Mouse (Mus musculus) MEL (cell line): ENCODE measurements around the gene 4930519G04Rik. TPM values are rescaled to one million over a fixed set of nuclear protein-coding genes. Genes with fewer than 3 reads are reported as not detected.

ENCODE experiments used
- DNase-seq: peaks from one replicate; pipeline ENCODE4 v3.0.0; 2011; ENCODE audit warnings: low read depth, low spot score
- H3K27ac ChIP-seq: 2 replicates; pipeline ENCODE4 v1.5.1; 2012; ENCODE audit warnings: low read depth, mild to moderate bottlenecking, control low read depth, low read length, moderate library complexity; ENCODE audit not compliant: control insufficient read depth
- H3K27me3 ChIP-seq, 2 experiments: fragments of 150-350 bp in 1 of 2; sonication (generic) in 1 of 2; 2 replicates each; pipeline ENCODE4 v1.6.1; 2012; ENCODE audit warnings: low read length in 2 of 2, mild to moderate bottlenecking in 2 of 2, improper control_type of control experiment in 1 of 2, moderate library complexity in 1 of 2; ENCODE audit not compliant: insufficient read depth in 2 of 2, control insufficient read depth in 1 of 2
- H3K36me3 ChIP-seq, 2 experiments: 2 replicates each; pipeline ENCODE4 v1.6.1; 2012 to 2014; ENCODE audit warnings: low read length in 2 of 2, improper control_type of control experiment in 1 of 2, inconsistent platforms in 1 of 2, mild to moderate bottlenecking in 1 of 2; ENCODE audit not compliant: insufficient read depth in 2 of 2, control insufficient read depth in 1 of 2
- H3K4me1 ChIP-seq, 2 experiments: fragments of 150-350 bp in 1 of 2; sonication (generic) in 1 of 2; 2 replicates each; pipeline ENCODE4 v1.6.1; 2012; ENCODE audit warnings: low read length in 2 of 2, improper control_type of control experiment in 1 of 2, mild to moderate bottlenecking in 1 of 2; ENCODE audit not compliant: insufficient read depth in 2 of 2, control insufficient read depth in 1 of 2
- H3K4me3 ChIP-seq, 2 experiments: fragments of 150-350 bp in 1 of 2; sonication (generic) in 1 of 2; 2 replicates each; pipeline ENCODE4 v1.5.1; 2012; ENCODE audit warnings: low read depth in 2 of 2, low read length in 2 of 2, mild to moderate bottlenecking in 2 of 2, moderate library complexity in 2 of 2, control low read depth in 1 of 2, improper control_type of control experiment in 1 of 2; ENCODE audit not compliant: control insufficient read depth in 1 of 2, insufficient read depth in 1 of 2
- H3K79me2 ChIP-seq: 2 replicates; pipeline ENCODE4 v1.6.1; 2012; ENCODE audit warnings: mild to moderate bottlenecking, low read length, moderate library complexity; ENCODE audit not compliant: control insufficient read depth, poor library complexity, insufficient read depth
- H3K9ac ChIP-seq: 2 replicates; pipeline ENCODE4 v1.6.1; 2012; ENCODE audit warnings: low read depth, mild to moderate bottlenecking, control low read depth, low read length, moderate library complexity; ENCODE audit not compliant: control insufficient read depth, poor library complexity, severe bottlenecking
- H3K9me3 ChIP-seq: fragments of 150-350 bp; sonication (generic); replicated peaks from 2 replicates; pipeline ENCODE4 v1.6.1; 2012; ENCODE audit warnings: mild to moderate bottlenecking, low read length, improper control_type of control experiment, moderate library complexity; ENCODE audit not compliant: insufficient read depth
- CHD2 ChIP-seq: IDR thresholded peaks from 2 replicates; pipeline ENCODE4 v1.6.1; 2011; ENCODE audit warnings: low read length, improper control_type of control experiment
- ELF1 ChIP-seq: IDR thresholded peaks from 2 replicates; pipeline ENCODE4 v1.6.1; 2014; ENCODE audit warnings: low read depth, mild to moderate bottlenecking, inconsistent platforms, low read length, improper control_type of control experiment, moderate library complexity
- ETS1 ChIP-seq: IDR thresholded peaks from 2 replicates; pipeline ENCODE4 v1.6.1; 2012; ENCODE audit warnings: low read depth, mild to moderate bottlenecking, inconsistent platforms, low read length, improper control_type of control experiment, moderate library complexity
- HCFC1 ChIP-seq: IDR thresholded peaks from 2 replicates; pipeline ENCODE4 v1.6.1; 2012; ENCODE audit warnings: low read depth, mild to moderate bottlenecking, inconsistent platforms, low read length, improper control_type of control experiment, moderate library complexity
- NRF1 ChIP-seq: IDR thresholded peaks from 2 replicates; pipeline ENCODE4 v1.6.1; 2014; ENCODE audit warnings: low read depth, mild to moderate bottlenecking, inconsistent platforms, low read length, improper control_type of control experiment, moderate library complexity; ENCODE audit not compliant: poor library complexity, insufficient read depth, severe bottlenecking
- POLR2A ChIP-seq, 2 experiments: IDR thresholded peaks; 2 replicates each; pipeline ENCODE4 v1.6.1; 2011 to 2012; ENCODE audit warnings: low read length in 2 of 2, mild to moderate bottlenecking in 2 of 2, control low read depth in 1 of 2, improper control_type of control experiment in 1 of 2, low read depth in 1 of 2, moderate library complexity in 1 of 2; ENCODE audit not compliant: control insufficient read depth in 1 of 2, insufficient read depth in 1 of 2, poor library complexity in 1 of 2
- SIN3A ChIP-seq: IDR thresholded peaks from 2 replicates; pipeline ENCODE4 v1.6.1; 2012; ENCODE audit warnings: low read length, improper control_type of control experiment, inconsistent platforms
- TBP ChIP-seq: IDR thresholded peaks from 2 replicates; pipeline ENCODE4 v1.8.0; 2011; ENCODE audit warnings: low read depth, low read length, improper control_type of control experiment
- USF1 ChIP-seq: IDR thresholded peaks from 2 replicates; pipeline ENCODE4 v1.6.1; 2014; ENCODE audit warnings: low read depth, mild to moderate bottlenecking, inconsistent platforms, low read length, improper control_type of control experiment, moderate library complexity
- ZKSCAN1 ChIP-seq: IDR thresholded peaks from 2 replicates; pipeline ENCODE4 v1.6.1; 2012; ENCODE audit warnings: low read depth, mild to moderate bottlenecking, inconsistent platforms, low read length, improper control_type of control experiment, moderate library complexity
- ZMIZ1 ChIP-seq: IDR thresholded peaks from 2 replicates; pipeline ENCODE4 v1.6.1; 2012; ENCODE audit warnings: low read depth, mild to moderate bottlenecking, inconsistent platforms, low read length, improper control_type of control experiment, moderate library complexity
- ZNF384 ChIP-seq: IDR thresholded peaks from 2 replicates; pipeline ENCODE4 v1.6.1; 2012; ENCODE audit warnings: low read depth, mild to moderate bottlenecking, inconsistent platforms, low read length, improper control_type of control experiment
- polyA plus RNA-seq, 2 experiments: library from polyadenylated mRNA; stranded (reverse) in 1 of 2; unstranded in 1 of 2; fragments of >175 nt in 1 of 2; fragments of >200 nt in 1 of 2; gene quantifications; 2 replicates each; pipeline versions ENCODE4 v1.2.1 to v1.2.4; 2012; ENCODE audit warnings: low replicate concordance in 2 of 2, low read depth in 1 of 2; ENCODE audit not compliant: insufficient read length in 2 of 2, insufficient read depth in 1 of 2, missing spikeins in 1 of 2
- total RNA-seq: library from RNA; depleted of rRNA; stranded (reverse); fragments of 300-350 nt; gene quantifications from 2 replicates; pipeline ENCODE4 v1.2.3, GENCODE M21; 2012

The 4930519G04Rik gene
- total and polyA plus RNA-seq, 3 experiments: not detected

GRCm38 (mm10) chr5:114913686-114914085, 60.2 kb downstream of the 4930519G04Rik start:
- Histone ChIP-seq H3K4me1 (0 out of 4 replicates have a peak, but pooled peaks cover 0 to 6% of the 10 kb centered on the region in 2 experiments), H3K27me3 (no peaks in the 10 kb centered on the region; a peak in 1 of 4 replicates), H3K27ac (no peak overlapping the region)
- TF ChIP-seq POLR2A (IDR thresholded peaks at IDR 0.05; ENCODE audit: control insufficient read depth in 1 of 2, insufficient read depth in 1 of 2, low read depth in 1 of 2, low read length in 2 of 2, poor library complexity in 1 of 2): no peak
- TF ChIP-seq ELF1: no peak
- TF ChIP-seq ZKSCAN1: no peak
- TF ChIP-seq, all 39 proteins: peak for 0
- no peaks in the 10 kb centered on the region for H3K36me3 ChIP-seq
- H3K9me3 ChIP-seq: no peaks in the 10 kb centered on the region
- H3K9ac ChIP-seq: no peak overlapping the region
- no peak for DNase-seq
- H3K79me2 ChIP-seq: no peaks in the 10 kb centered on the region
- H3K4me3 ChIP-seq: no peak overlapping the region

- Histone ChIP-seq H3K4me1 (peaks cover 0 to 10% of the 10 kb centered on the region in 2 experiments; a peak in 1 of 4 replicates), H3K79me2 (no peaks in the 10 kb centered on the region), H3K27me3 (no peaks in the 10 kb centered on the region; a peak in 1 of 4 replicates), H3K9me3 (no peaks in the 10 kb centered on the region), H3K36me3 (no peaks in the 10 kb centered on the region), H3K27ac (no peak overlapping the region), H3K4me3 (no peak overlapping the region), H3K9ac (no peak overlapping the region)
- DNase-seq: no peak
- no peak for TF ChIP-seq SIN3A
- no peak for TF ChIP-seq POLR2A (IDR thresholded peaks at IDR 0.05; ENCODE audit: control insufficient read depth in 1 of 2, insufficient read depth in 1 of 2, low read depth in 1 of 2, low read length in 2 of 2, poor library complexity in 1 of 2)
- no peak for TF ChIP-seq CHD2
- TF ChIP-seq NRF1: no peak
- TF ChIP-seq ETS1: no peak
These were observed 61.4 kb downstream of the 4930519G04Rik start for GRCm38 (mm10) chr5:114914855-114915254.

GRCm38 (mm10) chr5:114915854-114916253, 62.4 kb downstream of the 4930519G04Rik start:
- Histone ChIP-seq H3K27ac (no peak overlapping the region), H3K9ac (no peak overlapping the region), H3K79me2 (no peaks in the 10 kb centered on the region), H3K4me3 (no peak overlapping the region), H3K9me3 (no peaks in the 10 kb centered on the region), H3K4me1 (peaks cover 0 to 16% of the 10 kb centered on the region in 2 experiments; a peak in 1 of 4 replicates)
- DNase-seq: no peak
- TF ChIP-seq ZNF384 (no peak), CHD2 (no peak), TBP (no peak), ZMIZ1 (no peak), USF1 (peak; percentile 68), HCFC1 (peak; percentile 73)
- TF ChIP-seq, all 39 proteins: peak for 2
- no peaks in the 10 kb centered on the region for H3K27me3 ChIP-seq
- H3K36me3 ChIP-seq: no peaks in the 10 kb centered on the region
